Mouse (Mus musculus): Measurements from ENCODE around the gene Nkd1. TPM values are rescaled to one million over a fixed set of nuclear protein-coding genes. Genes with fewer than 3 reads are reported as not detected.

The Nkd1 gene
- polyA plus RNA-seq, 1 experiment from 2014 or later, result 4.3 TPM

DNA sequence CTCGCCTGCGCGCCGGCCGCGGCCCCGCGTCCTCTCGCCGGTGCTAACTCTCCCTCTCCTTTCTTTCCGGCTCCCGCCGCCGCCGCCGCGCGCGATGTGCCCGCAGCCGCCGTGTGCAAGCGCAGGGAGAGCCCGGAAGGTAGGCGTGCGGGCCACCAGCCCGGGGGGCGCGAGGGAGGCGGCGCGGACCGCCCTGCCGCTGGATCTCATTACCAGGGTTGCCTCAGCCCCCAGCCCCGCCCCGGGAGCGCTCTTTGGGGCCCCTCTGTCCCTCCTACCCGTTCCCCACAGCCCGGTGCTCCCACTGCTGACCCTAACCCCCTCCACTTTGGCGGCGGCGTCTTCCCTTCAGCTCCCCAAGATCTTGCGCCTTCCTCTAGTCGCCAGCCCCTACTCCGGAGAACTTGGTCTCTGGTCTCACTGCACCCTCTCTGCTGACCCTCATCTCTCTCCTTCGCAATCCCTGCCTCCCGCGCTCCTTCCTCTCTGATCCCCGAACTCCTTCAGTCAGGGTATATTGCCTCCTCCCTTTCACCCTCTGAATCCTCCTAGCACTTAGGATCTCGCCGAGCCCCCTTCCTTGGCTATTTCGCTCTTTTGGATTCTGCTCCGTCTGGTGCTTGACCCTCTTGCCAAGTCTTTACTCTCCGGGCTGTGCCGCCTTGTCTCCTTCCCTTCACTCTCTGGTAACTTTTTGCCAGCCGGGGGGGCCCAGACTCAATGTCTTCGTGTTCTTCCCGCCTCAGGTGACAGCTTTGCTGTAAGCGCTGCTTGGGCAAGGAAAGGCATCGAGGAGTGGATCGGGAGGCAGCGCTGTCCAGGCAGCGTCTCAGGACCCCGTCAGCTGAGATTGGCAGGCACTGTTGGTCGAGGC, 624 bp downstream of the Nkd1 start:
- H3K36me3 ChIP-seq, result no peaks in the 10 kb centered on the region
- peaks cover 83% of the 10 kb centered on the region for H3K27me3 ChIP-seq (replicated peaks)
- peaks cover 22% of the 10 kb centered on the region; the same call in 1 of the 2 replicates for H3K4me1 ChIP-seq
- peak overlapping the region; percentile 65 for H3K9ac ChIP-seq
- no peaks in the 10 kb centered on the region for H3K9me3 ChIP-seq (replicated peaks)
- no peak overlapping the region for H3K27ac ChIP-seq
- ATAC-seq, result peak; percentile 18
- peak overlapping the region; percentile 82 for H3K4me2 ChIP-seq
- peak overlapping the region; percentile 59 for H3K4me3 ChIP-seq
- 3% methylated on average over 31 of the region's 65 CpGs for WGBS (ENCODE audit: insufficient replicate concordance)

DNA sequence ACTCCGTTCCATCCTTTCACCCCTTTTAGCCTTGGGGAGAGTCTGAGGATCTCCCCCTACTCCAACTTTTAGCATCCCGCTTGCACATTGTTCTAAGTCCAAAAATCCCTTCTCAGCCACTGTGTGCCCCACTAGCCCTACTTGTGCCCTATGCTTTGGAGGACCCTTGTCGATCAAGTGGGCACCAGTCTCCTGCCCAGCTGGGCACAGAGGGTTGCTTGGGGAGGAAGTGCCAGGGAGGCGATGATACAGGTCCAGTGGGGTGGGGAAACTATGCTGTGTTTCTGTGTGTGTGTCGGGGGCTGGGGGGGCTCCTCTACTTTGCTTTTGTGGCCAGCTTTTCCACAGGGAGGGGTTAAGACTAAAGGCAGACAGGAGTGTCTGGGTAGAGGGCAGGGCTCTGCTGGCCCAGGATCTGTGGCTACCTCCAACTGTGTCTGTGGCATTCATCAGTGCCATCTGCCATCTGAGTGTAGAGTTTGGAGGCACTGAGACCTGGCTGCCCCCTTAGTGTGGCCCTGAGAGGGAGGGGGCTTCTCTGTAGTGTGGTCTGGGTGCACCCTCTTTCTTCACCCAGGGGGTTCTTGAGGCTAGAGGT, 1.4 kb downstream of the Nkd1 start:
- no peak for ATAC-seq
- Histone ChIP-seq H3K27me3 (replicated peaks) (peaks cover 76% of the 10 kb centered on the region), H3K9me3 (replicated peaks) (no peaks in the 10 kb centered on the region), H3K27ac (no peak overlapping the region), H3K9ac (no peak overlapping the region), H3K36me3 (no peaks in the 10 kb centered on the region), H3K4me2 (peak overlapping the region; percentile 82), H3K4me3 (peak overlapping the region; percentile 59), H3K4me1 (peaks cover 22% of the 10 kb centered on the region; the same call in 1 of the 2 replicates)
- 30% methylated on average over 5 of the region's 5 CpGs for WGBS (ENCODE audit: insufficient replicate concordance)

DNA sequence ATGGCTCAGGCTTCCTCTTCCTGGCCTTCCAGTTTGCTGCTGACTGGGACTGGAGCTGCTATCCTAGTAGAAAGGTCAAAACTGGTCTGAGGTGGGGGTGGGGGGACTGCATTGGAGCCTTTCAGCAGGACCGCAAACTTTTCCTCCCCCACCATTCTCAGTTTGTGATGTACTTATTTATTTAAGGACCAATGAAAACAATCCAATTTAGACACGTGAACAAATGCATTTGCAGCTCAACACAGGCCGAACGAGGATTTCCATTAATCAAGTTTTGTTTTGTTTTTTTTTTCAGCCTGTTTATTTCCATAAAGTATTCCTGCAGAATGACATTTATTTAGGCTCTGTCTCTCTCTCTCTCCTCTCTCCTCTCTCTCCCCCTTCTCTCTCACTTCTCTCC, 2.5 kb downstream of the Nkd1 start:
- H3K27me3 ChIP-seq (replicated peaks), result peaks cover 66% of the 10 kb centered on the region
- H3K9me3 ChIP-seq (replicated peaks), result no peaks in the 10 kb centered on the region
- no peak for ATAC-seq
- WGBS (ENCODE audit: insufficient replicate concordance), result 42% methylated on average over 4 of the region's 4 CpGs
- no peak overlapping the region for H3K27ac ChIP-seq
- no peaks in the 10 kb centered on the region for H3K36me3 ChIP-seq
- H3K4me3 ChIP-seq, result no peak overlapping the region
- H3K4me1 ChIP-seq, result peaks cover 22% of the 10 kb centered on the region; the same call in 1 of the 2 replicates
- H3K4me2 ChIP-seq, result no peak overlapping the region
- H3K9ac ChIP-seq, result no peak overlapping the region

DNA sequence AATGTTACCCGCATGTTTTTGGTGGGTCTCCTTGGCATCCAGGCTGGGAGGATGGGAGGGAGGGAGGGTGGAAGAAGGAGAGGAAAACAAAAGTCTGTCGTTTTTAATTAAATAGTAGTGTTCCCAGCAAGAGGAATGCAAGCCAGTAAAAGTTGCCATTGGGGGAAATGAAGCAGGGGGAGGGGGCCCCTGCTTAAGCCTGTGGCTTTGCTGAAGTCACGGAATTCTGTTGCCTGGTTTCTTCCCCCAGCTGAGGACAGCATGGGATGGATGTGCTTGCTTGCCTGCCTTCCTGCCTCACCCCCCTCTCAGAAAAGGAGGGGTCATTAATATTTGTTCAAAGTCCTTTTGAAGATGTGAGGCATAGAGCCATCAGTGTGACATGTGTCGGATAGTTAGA, 3.0 kb downstream of the Nkd1 start:
- no peak overlapping the region for H3K9ac ChIP-seq
- no peaks in the 10 kb centered on the region for H3K9me3 ChIP-seq (replicated peaks)
- peaks cover 22% of the 10 kb centered on the region; the same call in 1 of the 2 replicates for H3K4me1 ChIP-seq
- no peak overlapping the region for H3K4me2 ChIP-seq
- H3K27me3 ChIP-seq (replicated peaks), result peaks cover 61% of the 10 kb centered on the region
- no peak overlapping the region for H3K4me3 ChIP-seq
- 29% methylated on average over 4 of the region's 4 CpGs for WGBS (ENCODE audit: insufficient replicate concordance)
- no peaks in the 10 kb centered on the region for H3K36me3 ChIP-seq
- no peak overlapping the region for H3K27ac ChIP-seq
- no peak for ATAC-seq

DNA sequence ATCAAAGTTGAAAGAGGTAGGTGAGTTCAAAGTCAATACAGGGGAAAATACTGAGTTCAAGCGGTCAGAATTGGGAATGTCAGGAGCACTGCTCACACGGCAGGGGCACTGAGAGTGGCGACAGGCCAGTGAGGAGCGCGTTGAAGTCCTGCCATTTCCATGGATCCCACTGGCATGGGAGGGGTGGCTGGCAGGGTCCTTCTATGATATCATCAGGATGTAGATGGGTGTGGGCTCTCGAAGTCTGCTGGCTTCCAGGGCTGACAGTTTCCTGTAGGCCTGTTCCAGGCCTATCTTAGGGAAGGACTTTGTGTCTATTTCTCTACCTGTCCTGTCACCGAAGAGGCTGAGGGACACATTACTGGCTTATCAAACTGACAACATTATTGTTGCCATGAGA, 3.7 kb downstream of the Nkd1 start:
- no peak overlapping the region for H3K4me2 ChIP-seq
- 63% methylated on average over 7 of the region's 7 CpGs for WGBS (ENCODE audit: insufficient replicate concordance)
- peaks cover 54% of the 10 kb centered on the region for H3K27me3 ChIP-seq (replicated peaks)
- no peaks in the 10 kb centered on the region for H3K36me3 ChIP-seq
- no peak overlapping the region for H3K9ac ChIP-seq
- peaks cover 22% of the 10 kb centered on the region; the same call in 1 of the 2 replicates for H3K4me1 ChIP-seq
- H3K27ac ChIP-seq, result no peak overlapping the region
- ATAC-seq, result no peak
- no peak overlapping the region for H3K4me3 ChIP-seq
- H3K9me3 ChIP-seq (replicated peaks), result no peaks in the 10 kb centered on the region

DNA sequence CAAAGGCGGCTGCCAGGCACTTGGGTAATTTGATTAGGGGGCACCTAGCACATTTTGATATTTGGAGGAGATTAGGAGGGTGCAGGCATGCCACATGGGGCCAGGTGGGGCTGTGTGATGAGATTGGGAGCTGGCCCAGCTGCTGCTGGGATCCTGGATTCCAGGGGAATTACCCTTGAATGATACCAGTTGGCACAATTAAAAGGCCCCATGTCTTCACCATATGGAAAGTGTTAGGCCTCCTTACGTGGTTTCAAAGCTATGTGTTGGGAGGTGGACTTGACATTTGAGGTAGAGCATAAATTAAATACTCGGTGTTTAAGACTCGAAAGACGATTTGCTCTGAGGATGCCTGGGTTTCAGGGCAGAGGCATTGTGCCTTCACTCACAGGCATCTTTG, 5.1 kb downstream of the Nkd1 start:
- Histone ChIP-seq H3K9ac (no peak overlapping the region), H3K4me3 (no peak overlapping the region), H3K9me3 (replicated peaks) (no peaks in the 10 kb centered on the region), H3K4me2 (no peak overlapping the region), H3K36me3 (no peaks in the 10 kb centered on the region), H3K4me1 (peaks cover 17% of the 10 kb centered on the region; the same call in 1 of the 2 replicates), H3K27me3 (replicated peaks) (peaks cover 39% of the 10 kb centered on the region), H3K27ac (no peak overlapping the region)
- no peak for ATAC-seq
- WGBS (ENCODE audit: insufficient replicate concordance), result 60% methylated on average over 5 of the region's 5 CpGs

DNA sequence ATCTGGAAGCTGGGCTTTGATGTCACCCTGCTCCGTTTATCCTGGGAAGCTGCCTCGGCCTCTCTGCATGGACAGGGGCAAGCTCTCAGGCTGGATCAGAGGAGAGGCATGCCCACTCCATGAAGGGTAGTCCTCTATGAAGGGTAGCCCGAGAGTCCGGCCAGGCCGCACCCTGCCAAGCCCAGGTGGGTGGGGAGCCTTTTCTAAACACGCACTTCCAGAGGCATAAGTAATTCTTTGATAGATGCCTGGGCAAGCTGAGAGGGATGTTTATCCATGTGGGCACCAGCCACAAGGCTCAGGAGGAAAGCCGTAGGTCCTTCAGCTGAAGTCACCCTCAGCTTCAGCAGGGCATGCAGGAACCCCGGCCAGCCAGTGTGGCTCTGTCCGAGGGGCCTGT, 7.0 kb downstream of the Nkd1 start:
- Histone ChIP-seq H3K9ac (no peak overlapping the region), H3K27me3 (replicated peaks) (peaks cover 21% of the 10 kb centered on the region), H3K4me3 (no peak overlapping the region), H3K36me3 (no peaks in the 10 kb centered on the region), H3K9me3 (replicated peaks) (no peaks in the 10 kb centered on the region), H3K27ac (no peak overlapping the region), H3K4me2 (no peak overlapping the region), H3K4me1 (peaks cover 2% of the 10 kb centered on the region; the same call in 1 of the 2 replicates)
- 73% methylated on average over 9 of the region's 9 CpGs for WGBS (ENCODE audit: insufficient replicate concordance)
- no peak for ATAC-seq

DNA sequence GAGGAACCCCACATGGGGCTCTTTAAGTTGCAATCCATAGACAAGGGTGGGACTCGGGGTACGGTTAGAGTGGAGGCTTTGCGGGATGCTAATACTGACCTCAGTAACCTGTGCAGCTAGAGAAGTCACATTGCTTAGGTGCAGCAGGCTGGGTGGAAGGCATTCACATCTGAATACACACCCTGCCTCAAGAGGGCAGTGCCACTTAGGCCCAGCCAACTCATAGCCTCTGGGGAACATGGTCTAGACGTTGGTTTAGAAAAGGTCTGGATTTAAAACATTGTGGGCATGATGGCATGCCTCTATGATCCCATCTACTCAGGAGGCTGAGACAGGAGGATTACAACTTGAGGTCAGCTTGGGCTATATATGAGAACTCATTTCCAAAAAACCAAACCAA, 8.6 kb downstream of the Nkd1 start:
- Histone ChIP-seq H3K27me3 (replicated peaks) (peaks cover 6% of the 10 kb centered on the region; the same call in 1 of the 2 replicates), H3K4me1 (no peaks in the 10 kb centered on the region), H3K4me2 (no peak overlapping the region), H3K4me3 (no peak overlapping the region), H3K27ac (no peak overlapping the region), H3K9ac (no peak overlapping the region), H3K9me3 (replicated peaks) (no peaks in the 10 kb centered on the region), H3K36me3 (no peaks in the 10 kb centered on the region)
- 77% methylated on average over 4 of the region's 4 CpGs for WGBS (ENCODE audit: insufficient replicate concordance)
- no peak for ATAC-seq

DNA sequence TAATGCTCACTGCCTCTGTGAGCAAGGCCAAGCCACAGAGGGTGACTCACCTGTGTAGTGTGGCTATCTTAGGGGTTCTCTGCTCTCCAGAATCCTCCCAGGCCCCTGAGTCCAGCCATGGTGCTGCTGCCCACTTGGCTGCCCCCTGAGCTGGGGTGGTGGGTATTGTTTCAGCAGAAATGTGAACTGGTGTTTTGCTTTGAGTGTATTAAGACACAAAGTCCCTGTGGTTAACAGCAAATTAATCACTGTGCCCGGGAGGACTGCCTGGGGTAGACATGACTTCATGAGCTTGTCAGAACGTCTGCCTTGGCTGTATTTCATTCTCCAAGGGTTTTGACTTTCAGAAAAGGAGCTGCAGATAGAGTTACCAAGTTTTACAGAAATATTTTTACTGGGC, 15.9 kb downstream of the Nkd1 start:
- no peaks in the 10 kb centered on the region for H3K9me3 ChIP-seq (replicated peaks)
- no peak overlapping the region for H3K4me3 ChIP-seq
- ATAC-seq, result no peak
- WGBS (ENCODE audit: insufficient replicate concordance), result 26% methylated on average over 2 of the region's 2 CpGs
- no peaks in the 10 kb centered on the region for H3K27me3 ChIP-seq (replicated peaks)
- no peak overlapping the region for H3K4me2 ChIP-seq
- H3K36me3 ChIP-seq, result no peaks in the 10 kb centered on the region
- H3K4me1 ChIP-seq, result peaks cover 4% of the 10 kb centered on the region; the same call in 1 of the 2 replicates
- H3K9ac ChIP-seq, result no peak overlapping the region
- no peak overlapping the region for H3K27ac ChIP-seq

DNA sequence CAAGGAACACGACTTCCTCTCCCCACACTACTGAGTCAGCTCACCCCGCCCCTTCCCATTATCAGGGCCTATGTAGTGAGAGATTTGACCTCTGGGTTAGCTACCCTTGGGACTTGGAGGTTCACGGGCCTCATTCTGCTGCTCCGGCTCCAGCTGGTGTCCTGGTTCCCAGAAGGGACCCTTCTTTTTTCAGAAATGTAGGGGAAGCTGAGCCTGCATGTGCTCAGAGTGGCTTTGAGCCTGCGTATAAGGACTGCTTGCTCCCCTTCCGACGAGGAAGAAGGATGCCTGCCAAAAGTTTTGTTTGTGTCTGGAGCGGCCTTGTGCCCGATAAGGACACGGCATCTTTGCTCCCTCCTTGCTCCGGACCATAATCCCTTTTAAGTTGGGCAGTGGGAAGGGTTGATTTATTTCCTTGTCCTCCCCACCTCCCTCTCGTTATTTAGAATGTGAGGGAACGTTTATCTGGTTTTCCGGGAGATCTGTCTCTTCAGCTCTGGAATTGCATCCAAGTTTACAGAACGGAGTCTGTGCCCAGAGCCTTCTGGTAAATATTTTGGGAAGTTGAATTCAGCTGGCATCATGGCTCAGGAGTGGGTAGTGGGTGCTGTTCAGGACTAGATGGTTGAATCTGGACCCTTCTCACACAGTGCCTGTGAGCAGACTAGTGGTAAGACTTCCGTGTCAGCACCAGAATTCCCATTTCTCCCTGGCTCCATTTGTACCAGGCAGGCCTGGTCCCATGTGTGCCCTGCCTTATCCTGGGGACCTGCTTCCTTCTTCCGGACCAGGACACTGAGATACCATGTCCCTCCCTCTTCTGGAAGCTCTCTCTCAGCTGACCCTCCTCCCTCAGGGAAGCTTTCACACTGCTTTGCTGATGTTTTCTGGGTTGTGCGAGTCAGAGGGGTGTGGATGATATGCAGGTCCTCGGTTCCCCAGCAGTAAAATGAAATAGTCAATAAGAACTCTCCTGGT, 17.1 kb downstream of the Nkd1 start:
- no peak overlapping the region for H3K4me3 ChIP-seq
- WGBS (ENCODE audit: insufficient replicate concordance), result 55% methylated on average over 19 of the region's 19 CpGs
- H3K36me3 ChIP-seq, result no peaks in the 10 kb centered on the region
- H3K9ac ChIP-seq, result no peak overlapping the region
- no peak overlapping the region for H3K4me2 ChIP-seq
- no peaks in the 10 kb centered on the region for H3K27me3 ChIP-seq (replicated peaks)
- peaks cover 4% of the 10 kb centered on the region; the same call in 1 of the 2 replicates for H3K4me1 ChIP-seq
- ATAC-seq, result no peak
- no peaks in the 10 kb centered on the region for H3K9me3 ChIP-seq (replicated peaks)
- H3K27ac ChIP-seq, result no peak overlapping the region

DNA sequence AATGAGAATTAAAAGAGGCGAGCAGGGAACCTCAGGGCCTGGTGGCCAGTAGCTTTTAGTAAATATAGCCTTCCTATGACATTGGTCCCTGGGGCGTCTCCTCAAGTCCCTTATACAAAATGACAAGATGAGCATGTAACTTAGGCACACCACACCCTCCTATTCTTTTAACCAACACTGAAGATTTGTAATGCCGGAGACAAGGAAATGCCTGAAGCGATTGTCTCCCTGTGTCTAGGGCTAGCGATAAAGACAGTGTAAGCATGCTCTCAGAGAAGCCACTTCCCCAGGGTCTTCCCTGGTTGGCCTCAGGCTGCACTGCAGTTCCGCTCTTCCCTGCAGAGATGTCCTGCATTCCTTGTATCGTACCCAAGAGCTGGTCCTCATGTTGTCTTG, 17.8 kb downstream of the Nkd1 start:
- H3K27me3 ChIP-seq (replicated peaks), result no peaks in the 10 kb centered on the region
- ATAC-seq, result no peak
- 70% methylated on average over 7 of the region's 7 CpGs for WGBS (ENCODE audit: insufficient replicate concordance)
- H3K4me3 ChIP-seq, result no peak overlapping the region
- H3K4me1 ChIP-seq, result peaks cover 4% of the 10 kb centered on the region; the same call in 1 of the 2 replicates
- H3K9ac ChIP-seq, result no peak overlapping the region
- no peaks in the 10 kb centered on the region for H3K36me3 ChIP-seq
- H3K27ac ChIP-seq, result no peak overlapping the region
- H3K4me2 ChIP-seq, result no peak overlapping the region
- no peaks in the 10 kb centered on the region for H3K9me3 ChIP-seq (replicated peaks)

All from liver, embryonic 12.5 days (tissue).